Mouse (Mus musculus): Measurements from ENCODE around the gene Gm28710. TPM values are rescaled to one million over a fixed set of nuclear protein-coding genes. Genes with fewer than 3 reads are reported as not detected.

Gm28710 gene
- not detected in 2 replicates for polyA plus RNA-seq (2012; ENCODE audit: low replicate concordance)

DNA sequence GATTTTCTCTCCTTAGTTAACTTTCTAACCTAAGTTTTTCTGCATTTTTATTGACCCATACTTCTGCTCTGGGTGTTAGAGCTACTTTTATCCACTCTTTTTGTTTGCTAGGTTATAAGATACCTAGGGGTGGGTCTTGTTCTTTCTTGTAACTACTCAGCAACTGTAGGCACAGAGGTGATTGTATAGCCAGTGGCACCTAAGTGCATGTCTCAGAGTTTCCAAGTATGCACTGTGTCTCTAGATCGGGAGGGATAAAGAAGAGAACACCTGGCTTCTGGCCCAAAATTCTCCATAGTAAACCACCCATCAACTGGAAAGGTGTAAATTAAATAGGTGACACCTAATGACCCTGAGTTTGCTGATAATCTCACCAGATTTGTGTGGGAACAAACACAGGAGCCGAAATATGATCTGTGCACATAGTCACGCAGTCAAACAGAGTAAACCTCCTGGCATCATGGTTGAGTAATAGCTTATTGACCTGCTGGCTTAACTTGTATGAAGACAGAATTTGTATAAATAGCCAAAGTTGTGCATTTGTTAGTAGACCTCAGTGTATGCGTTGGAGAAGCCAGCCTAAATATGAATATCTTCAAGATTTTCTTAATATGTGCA, at the start of gene Gm28710:
Gene Gm28710 (plus strand): TSS at position 568 of the 618 bp plus-strand sequence.

Other genes with a start within 250 kb of the Gm28710 start
- not detected in 2 replicates for gene Hgf, start 238.3 kb upstream of the Gm28710 start, polyA plus RNA-seq (2012; ENCODE audit: low replicate concordance)

Measured in leukemia stem cell, adult 10-12 weeks (primary cell).